Mouse (Mus musculus) hindbrain, embryonic 13.5 days (tissue): ENCODE data around the gene Proz. TPM values are rescaled to one million over a fixed set of nuclear protein-coding genes. Genes with fewer than 3 reads are reported as not detected.

ENCODE experiments used
- ATAC-seq: fragments of 200-750 bp; cut with Nextera tagmentation; 2 replicates; pipeline ENCODE4 v1.8.0; 2017; ENCODE audit warnings: moderate TSS enrichment; ENCODE audit not compliant: low FRiP score
- H3K27ac ChIP-seq: fragments of 300-500 bp; sonication (generic); 2 replicates; pipeline ENCODE4 v1.5.1; 2015; ENCODE audit warnings: inconsistent platforms, mild to moderate bottlenecking, moderate library complexity
- H3K27me3 ChIP-seq: fragments of 300-500 bp; sonication (generic); 2 replicates; pipeline ENCODE4 v1.6.1; 2015; ENCODE audit warnings: mild to moderate bottlenecking, inconsistent platforms
- H3K36me3 ChIP-seq: fragments of 300-500 bp; sonication (generic); 2 replicates; pipeline ENCODE4 v1.6.1; 2015; ENCODE audit warnings: mild to moderate bottlenecking, inconsistent platforms
- H3K4me1 ChIP-seq: fragments of 300-500 bp; sonication (generic); replicated peaks from 2 replicates; pipeline ENCODE4 v1.6.1; 2015; ENCODE audit warnings: inconsistent platforms
- H3K4me2 ChIP-seq: fragments of 300-500 bp; sonication (generic); 2 replicates; pipeline ENCODE4 v1.6.1; 2015; ENCODE audit warnings: inconsistent platforms, mild to moderate bottlenecking, moderate library complexity
- H3K4me3 ChIP-seq: fragments of 300-500 bp; sonication (generic); 2 replicates; pipeline ENCODE4 v1.5.1; 2015; ENCODE audit warnings: mild to moderate bottlenecking, inconsistent platforms
- H3K9ac ChIP-seq: fragments of 300-500 bp; sonication (generic); 2 replicates; pipeline ENCODE4 v1.6.1; 2015; ENCODE audit warnings: mild to moderate bottlenecking, inconsistent platforms
- H3K9me3 ChIP-seq: fragments of 300-500 bp; sonication (generic); 2 replicates; pipeline ENCODE4 v1.6.1; 2016; ENCODE audit warnings: inconsistent platforms
- WGBS: fragments of 180-500 bp; shearing (Covaris S2); methylation state at CpG from one replicate; pipeline ENCODE4 v1.1.7; 2015; 5-methylcytosine and 5-hydroxymethylcytosine counted together
- polyA plus RNA-seq: library from polyadenylated mRNA; unstranded; fragments of >200 nt; fragmentation: Nextera tagmentation; extraction: Ambion mirVana; gene quantifications from 2 replicates; pipeline ENCODE4 v1.2.1, GENCODE M21; 2015

Proz gene
- polyA plus RNA-seq, 1 experiment from 2014 or later, result 0.73 TPM

- WGBS, result 76% methylated on average over 1 of the region's 1 CpGs
- Histone ChIP-seq H3K27me3 (no peaks in the 10 kb centered on the region), H3K4me3 (no peak overlapping the region)
Observed at GRCm38 (mm10) chr8:13109416-13109960, 48.8 kb downstream of the Proz start.

GRCm38 (mm10) chr8:13111917-13112316, 51.2 kb downstream of the Proz start:
- Histone ChIP-seq H3K9me3 (no peaks in the 10 kb centered on the region), H3K4me2 (no peak overlapping the region), H3K4me1 (peaks cover 38% of the 10 kb centered on the region), H3K4me3 (no peak overlapping the region), H3K9ac (no peak overlapping the region), H3K36me3 (peaks cover 15% of the 10 kb centered on the region), H3K27me3 (no peaks in the 10 kb centered on the region), H3K27ac (no peak overlapping the region)
- no peak for ATAC-seq
- 91% methylated on average over 11 of the region's 11 CpGs for WGBS

More at GRCm38 (mm10) chr8:13109416-13109960, 48.8 kb downstream of the Proz start:
- no peak for ATAC-seq
- H3K27ac ChIP-seq, result no peak overlapping the region
- peaks cover 48% of the 10 kb centered on the region for H3K4me1 ChIP-seq
- H3K36me3 ChIP-seq, result peaks cover 11% of the 10 kb centered on the region; the same call in 1 of the 2 replicates
- H3K9me3 ChIP-seq, result no peaks in the 10 kb centered on the region
- no peak overlapping the region for H3K4me2 ChIP-seq
- H3K9ac ChIP-seq, result no peak overlapping the region

GRCm38 (mm10) chr8:13113232-13113631, 52.5 kb downstream of the Proz start:
- 94% methylated on average over 4 of the region's 4 CpGs for WGBS
- Histone ChIP-seq H3K27me3 (no peaks in the 10 kb centered on the region), H3K4me3 (no peak overlapping the region), H3K36me3 (peaks cover 17% of the 10 kb centered on the region), H3K4me2 (no peak overlapping the region), H3K4me1 (peaks cover 25% of the 10 kb centered on the region), H3K9me3 (no peaks in the 10 kb centered on the region), H3K27ac (no peak overlapping the region), H3K9ac (no peak overlapping the region)
- ATAC-seq, result no peak

- Histone ChIP-seq H3K9me3 (no peaks in the 10 kb centered on the region), H3K9ac (0 out of 2 replicates have a peak overlapping the region, but pooled peaks have one; percentile 15), H3K4me2 (no peak overlapping the region), H3K36me3 (peaks cover 33% of the 10 kb centered on the region), H3K27ac (no peak overlapping the region), H3K27me3 (no peaks in the 10 kb centered on the region), H3K4me1 (0 out of 2 replicates have a peak, but pooled peaks cover 3% of the 10 kb centered on the region), H3K4me3 (no peak overlapping the region)
- ATAC-seq, result no peak
- 95% methylated on average over 2 of the region's 2 CpGs for WGBS
Observed at GRCm38 (mm10) chr8:13117096-13117495, 56.4 kb downstream of the Proz start.

- Histone ChIP-seq H3K36me3 (peaks cover 43% of the 10 kb centered on the region), H3K9ac (no peak overlapping the region), H3K27me3 (no peaks in the 10 kb centered on the region), H3K4me2 (no peak overlapping the region), H3K27ac (no peak overlapping the region), H3K4me3 (no peak overlapping the region), H3K4me1 (no peaks in the 10 kb centered on the region), H3K9me3 (no peaks in the 10 kb centered on the region)
- ATAC-seq, result no peak
- WGBS, result 86% methylated on average over 3 of the region's 3 CpGs
Observed at GRCm38 (mm10) chr8:13118516-13118915, 57.8 kb downstream of the Proz start.

- H3K36me3 ChIP-seq, result peaks cover 55% of the 10 kb centered on the region
- no peak overlapping the region for H3K4me2 ChIP-seq
- 84% methylated on average over 7 of the region's 7 CpGs for WGBS
- no peaks in the 10 kb centered on the region for H3K9me3 ChIP-seq
- H3K9ac ChIP-seq, result no peak overlapping the region
- H3K27ac ChIP-seq, result no peak overlapping the region
- ATAC-seq, result no peak
- H3K4me3 ChIP-seq, result no peak overlapping the region
- H3K4me1 ChIP-seq, result no peaks in the 10 kb centered on the region
- no peaks in the 10 kb centered on the region for H3K27me3 ChIP-seq
Observed at GRCm38 (mm10) chr8:13120882-13121665, 60.4 kb downstream of the Proz start.

GRCm38 (mm10) chr8:13122887-13123421, 62.2 kb downstream of the Proz start:
- Histone ChIP-seq H3K9ac (no peak overlapping the region), H3K27me3 (no peaks in the 10 kb centered on the region), H3K4me1 (no peaks in the 10 kb centered on the region), H3K9me3 (no peaks in the 10 kb centered on the region), H3K4me2 (no peak overlapping the region), H3K4me3 (no peak overlapping the region), H3K27ac (no peak overlapping the region), H3K36me3 (peaks cover 73% of the 10 kb centered on the region)
- no peak for ATAC-seq
- 94% methylated on average over 7 of the region's 7 CpGs for WGBS

- Histone ChIP-seq H3K4me3 (no peak overlapping the region), H3K4me2 (no peak overlapping the region), H3K27me3 (no peaks in the 10 kb centered on the region), H3K9ac (no peak overlapping the region), H3K36me3 (peaks cover 81% of the 10 kb centered on the region), H3K9me3 (no peaks in the 10 kb centered on the region), H3K4me1 (no peaks in the 10 kb centered on the region), H3K27ac (no peak overlapping the region)
- 95% methylated on average over 8 of the region's 8 CpGs for WGBS
- ATAC-seq, result no peak
Observed at GRCm38 (mm10) chr8:13124897-13125296, 64.2 kb downstream of the Proz start.

Other genes starting within 250 kb of the Proz start
- 119 and 125 TPM in 2 replicates for gene Mcf2l, start 187.1 kb upstream of the Proz start, polyA plus RNA-seq
- gene F7, start 34.9 kb upstream of the Proz start, polyA plus RNA-seq, result 0.13 TPM in 1 of 2 replicates, not detected in the other
- gene F10, start 23.6 kb upstream of the Proz start, polyA plus RNA-seq, result 0.61 and 0.69 TPM in 2 replicates
- gene Pcid2, start 44.5 kb downstream of the Proz start, polyA plus RNA-seq, result 41.7 and 44.3 TPM in 2 replicates
- 71.7 and 73.0 TPM in 2 replicates for gene Cul4a, start 44.7 kb downstream of the Proz start, polyA plus RNA-seq
- 272 and 273 TPM in 2 replicates for gene Lamp1, start 98.2 kb downstream of the Proz start, polyA plus RNA-seq
- 11.4 and 13.3 TPM in 2 replicates for gene Grtp1, start 139.7 kb downstream of the Proz start, polyA plus RNA-seq
- 0.81 and 1.3 TPM in 2 replicates for gene Adprhl1, start 193.2 kb downstream of the Proz start, polyA plus RNA-seq
- 33.7 and 34.0 TPM in 2 replicates for gene Dcun1d2, start 227.2 kb downstream of the Proz start, polyA plus RNA-seq
- 43.6 and 48.8 TPM in 2 replicates for gene Tmco3, start 227.3 kb downstream of the Proz start, polyA plus RNA-seq